Mouse (Mus musculus): ENCODE results near the gene Fmo3. TPM values are rescaled to one million over a fixed set of nuclear protein-coding genes. Genes with fewer than 3 reads are reported as not detected.

The Fmo3 gene
- polyA plus RNA-seq, 1 experiment = not detected

DNA sequence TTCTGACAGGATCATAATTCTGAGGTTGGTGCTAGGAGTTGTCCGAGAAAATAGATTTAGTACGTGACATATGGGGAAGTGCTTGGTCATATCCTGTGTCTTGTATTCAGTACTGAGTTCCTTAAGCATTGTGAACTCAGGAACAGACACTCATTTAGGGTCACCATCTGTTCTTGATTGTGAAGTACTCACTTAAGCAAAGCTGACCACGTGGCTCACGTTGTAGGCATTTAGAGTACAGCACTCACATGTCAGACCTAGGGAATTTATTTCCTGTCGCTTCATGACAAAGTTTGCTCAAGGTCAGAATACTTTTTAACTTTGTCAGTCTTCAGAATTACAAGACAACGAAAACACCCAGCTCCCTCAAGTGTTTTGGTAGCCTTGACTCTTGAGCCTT lies 40.6 kb downstream of the Fmo3 start:
- Histone ChIP-seq H3K79me2 (ENCODE audit: control insufficient read depth, insufficient read depth) (no peaks in the 10 kb centered on the region), H3K4me2 (ENCODE audit: low read depth) (no peak overlapping the region), H3ac (ENCODE audit: control insufficient read depth, insufficient read length) (no peak overlapping the region), H3K27me3 (ENCODE audit: control insufficient read depth, insufficient read depth, insufficient read length) (no peaks in the 10 kb centered on the region), H3K4me3 (no peak overlapping the region), H3K36me3 (ENCODE audit: control insufficient read depth, insufficient read depth) (no peaks in the 10 kb centered on the region)
- TF ChIP-seq MAX (IDR thresholded peaks at IDR 0.05; ENCODE audit: low read depth) (no peak), POLR2A (IDR thresholded peaks at IDR 0.05; ENCODE audit: insufficient read length, low read depth) (no peak), CEBPB (IDR thresholded peaks at IDR 0.05; ENCODE audit: insufficient read depth, poor library complexity, severe bottlenecking) (no peak), POLR2AphosphoS2 (IDR thresholded peaks at IDR 0.05; ENCODE audit: insufficient read length, low read depth) (no peak), MYOD1 (IDR thresholded peaks at IDR 0.05; ENCODE audit: control insufficient read depth in 1 of 3, insufficient read length in 2 of 3, low read depth in 2 of 3) (no peak), USF1 (IDR thresholded peaks at IDR 0.05; ENCODE audit: low read depth) (no peak), E2F4 (IDR thresholded peaks at IDR 0.05; ENCODE audit: insufficient read depth) (no peak), REST (IDR thresholded peaks at IDR 0.05; ENCODE audit: insufficient read depth, insufficient read length) (no peak), TCF3 (IDR thresholded peaks at IDR 0.05; ENCODE audit: insufficient read length, low read depth) (no peak), SRF (IDR thresholded peaks at IDR 0.05; ENCODE audit: control insufficient read depth, insufficient read length, low read depth) (no peak), TCF12 (IDR thresholded peaks at IDR 0.05; ENCODE audit: insufficient read depth, poor library complexity, severe bottlenecking) (no peak), MYOG (IDR thresholded peaks at IDR 0.05; ENCODE audit: control insufficient read depth in 1 of 3, insufficient read depth in 1 of 3, insufficient read length in 2 of 3, low read depth in 2 of 3) (no peak)

DNA sequence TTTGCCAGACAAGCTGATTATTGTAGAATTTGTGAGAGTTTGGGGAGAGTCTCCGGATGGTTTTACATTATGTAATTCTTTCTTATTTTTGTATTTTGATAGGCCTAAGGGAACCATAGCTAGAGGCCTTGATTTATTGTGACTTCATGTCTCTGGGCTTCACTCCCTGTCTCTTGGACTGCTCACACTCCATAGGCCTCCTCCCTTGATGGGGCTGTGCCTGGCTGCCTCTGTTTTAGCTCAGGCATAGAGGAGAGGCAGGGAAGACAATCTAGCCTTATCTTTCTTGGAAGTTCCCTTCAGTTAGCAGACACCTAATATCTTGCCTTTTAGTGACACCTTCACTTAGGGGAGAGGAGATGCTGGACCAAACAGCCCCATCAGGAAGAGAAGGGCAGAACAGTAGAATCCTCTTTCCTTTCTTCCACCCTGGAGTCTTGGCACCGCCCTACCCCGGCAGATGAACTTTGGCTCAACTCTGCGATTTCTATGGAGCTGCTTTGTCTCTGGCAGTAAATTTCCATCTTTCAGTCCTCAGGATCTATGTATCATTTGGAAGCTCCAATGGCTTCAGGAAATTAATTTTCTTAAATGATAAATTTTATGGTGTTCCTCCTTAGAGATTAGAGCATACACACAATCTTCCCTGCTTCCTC lies 45.5 kb downstream of the Fmo3 start:
- Histone ChIP-seq H3K4me2 (ENCODE audit: low read depth) (no peak overlapping the region), H3ac (ENCODE audit: control insufficient read depth, insufficient read length) (no peak overlapping the region), H3K4me3 (no peak overlapping the region), H3K27me3 (ENCODE audit: control insufficient read depth, insufficient read depth, insufficient read length) (no peaks in the 10 kb centered on the region), H3K36me3 (ENCODE audit: control insufficient read depth, insufficient read depth) (no peaks in the 10 kb centered on the region), H3K79me2 (ENCODE audit: control insufficient read depth, insufficient read depth) (no peaks in the 10 kb centered on the region)
- TF ChIP-seq REST (IDR thresholded peaks at IDR 0.05; ENCODE audit: insufficient read depth, insufficient read length) (no peak), POLR2A (IDR thresholded peaks at IDR 0.05; ENCODE audit: insufficient read length, low read depth) (no peak), MYOG (IDR thresholded peaks at IDR 0.05; ENCODE audit: control insufficient read depth in 1 of 3, insufficient read depth in 1 of 3, insufficient read length in 2 of 3, low read depth in 2 of 3) (no peak), USF1 (IDR thresholded peaks at IDR 0.05; ENCODE audit: low read depth) (no peak), CEBPB (IDR thresholded peaks at IDR 0.05; ENCODE audit: insufficient read depth, poor library complexity, severe bottlenecking) (no peak)

DNA sequence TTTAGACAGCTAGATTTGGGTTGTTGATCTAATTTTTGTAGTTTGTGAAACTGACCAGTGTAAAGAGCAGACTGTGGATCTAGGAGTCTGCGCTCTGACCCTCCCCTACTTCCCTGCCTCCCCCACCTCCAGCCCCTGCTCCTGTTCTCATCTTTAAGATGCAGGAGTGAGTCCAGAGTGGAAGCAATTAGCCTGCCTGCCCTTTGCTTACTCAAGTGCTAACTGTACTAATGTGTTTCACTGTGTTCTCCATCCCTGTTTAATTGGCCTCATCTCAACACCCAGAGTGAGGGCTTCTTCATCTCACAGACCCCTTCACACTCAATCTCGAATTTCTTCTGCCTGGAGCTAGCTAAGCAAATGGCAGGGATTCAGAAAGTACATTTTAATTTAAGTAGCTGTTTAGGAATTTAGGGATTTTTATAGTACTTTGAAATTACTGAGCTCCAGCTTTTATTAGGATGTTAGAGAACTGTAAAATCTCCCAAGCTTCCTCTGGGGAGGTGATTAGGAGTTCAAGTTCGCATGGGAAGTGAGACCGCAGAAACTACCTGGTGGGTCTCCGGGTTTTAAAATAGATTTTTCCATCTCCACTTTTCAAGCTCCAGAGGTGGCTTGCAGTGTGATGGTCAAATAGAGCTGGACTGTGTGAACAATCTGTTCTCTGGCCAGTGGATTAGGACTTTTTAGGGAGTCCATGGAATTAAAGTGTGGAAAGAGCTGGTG lies 46.2 kb downstream of the Fmo3 start:
- Histone ChIP-seq H3K36me3 (ENCODE audit: control insufficient read depth, insufficient read depth) (no peaks in the 10 kb centered on the region), H3K4me2 (ENCODE audit: low read depth) (no peak overlapping the region), H3K79me2 (ENCODE audit: control insufficient read depth, insufficient read depth) (no peaks in the 10 kb centered on the region), H3K4me3 (no peak overlapping the region), H3ac (ENCODE audit: control insufficient read depth, insufficient read length) (no peak overlapping the region), H3K27me3 (ENCODE audit: control insufficient read depth, insufficient read depth, insufficient read length) (no peaks in the 10 kb centered on the region)
- TF ChIP-seq TCF3 (IDR thresholded peaks at IDR 0.05; ENCODE audit: insufficient read length, low read depth) = no peak
- no peak for TF ChIP-seq SRF (IDR thresholded peaks at IDR 0.05; ENCODE audit: control insufficient read depth, insufficient read length, low read depth)
- TF ChIP-seq REST (IDR thresholded peaks at IDR 0.05; ENCODE audit: insufficient read depth, insufficient read length) = no peak
- no peak for TF ChIP-seq CEBPB (IDR thresholded peaks at IDR 0.05; ENCODE audit: insufficient read depth, poor library complexity, severe bottlenecking)
- no peak for TF ChIP-seq POLR2AphosphoS2 (IDR thresholded peaks at IDR 0.05; ENCODE audit: insufficient read length, low read depth)
- TF ChIP-seq POLR2A (IDR thresholded peaks at IDR 0.05; ENCODE audit: insufficient read length, low read depth) = no peak
- TF ChIP-seq TCF12 (IDR thresholded peaks at IDR 0.05; ENCODE audit: insufficient read depth, poor library complexity, severe bottlenecking) = no peak
- no peak for TF ChIP-seq MYOG (IDR thresholded peaks at IDR 0.05; ENCODE audit: control insufficient read depth in 1 of 3, insufficient read depth in 1 of 3, insufficient read length in 2 of 3, low read depth in 2 of 3)
- TF ChIP-seq USF1 (IDR thresholded peaks at IDR 0.05; ENCODE audit: low read depth) = no peak
- TF ChIP-seq MAX (IDR thresholded peaks at IDR 0.05; ENCODE audit: low read depth) = no peak
- TF ChIP-seq E2F4 (IDR thresholded peaks at IDR 0.05; ENCODE audit: insufficient read depth) = no peak
- no peak for TF ChIP-seq MYOD1 (IDR thresholded peaks at IDR 0.05; ENCODE audit: control insufficient read depth in 1 of 3, insufficient read length in 2 of 3, low read depth in 2 of 3)

DNA sequence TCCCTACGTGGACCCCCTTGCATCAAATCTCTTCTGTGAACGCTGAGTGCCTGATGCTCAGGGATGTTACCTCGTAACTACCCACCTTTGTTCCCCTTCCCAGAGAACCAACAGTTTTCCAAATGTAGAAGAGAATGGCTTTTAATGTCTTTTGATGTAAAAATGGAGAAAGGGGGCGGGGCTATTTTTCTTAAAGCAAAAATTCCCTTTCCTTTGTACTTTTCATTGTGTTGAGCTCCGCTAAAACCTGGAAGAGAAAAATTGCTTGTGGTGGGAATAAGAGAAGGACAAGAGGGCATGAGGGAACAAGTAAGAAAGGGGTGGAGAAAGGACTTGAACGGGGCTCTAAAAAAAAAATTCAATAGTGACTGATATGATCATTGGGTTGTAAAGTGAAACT lies 46.9 kb downstream of the Fmo3 start, which contains the start of gene Fmo6:
Fmo6 (minus strand) TSS at position 101 of the 400 bp plus-strand sequence.
- no peak within 1 kb of the TSS for H3K4me3 ChIP-seq
- H3K4me2 ChIP-seq (ENCODE audit: low read depth) = no peak within 1 kb of the TSS
- no peaks in the 10 kb centered on the region for H3K27me3 ChIP-seq (ENCODE audit: control insufficient read depth, insufficient read depth, insufficient read length)
- no peak within 1 kb of the TSS for H3ac ChIP-seq (ENCODE audit: control insufficient read depth, insufficient read length)
- H3K36me3 ChIP-seq (ENCODE audit: control insufficient read depth, insufficient read depth) = no peaks in the 10 kb centered on the region
- no peaks in the 10 kb centered on the region for H3K79me2 ChIP-seq (ENCODE audit: control insufficient read depth, insufficient read depth)
- TF ChIP-seq TCF3 (IDR thresholded peaks at IDR 0.05; ENCODE audit: insufficient read length, low read depth) = no peak
- TF ChIP-seq POLR2A (IDR thresholded peaks at IDR 0.05; ENCODE audit: insufficient read length, low read depth) = no peak
- TF ChIP-seq MYOG (IDR thresholded peaks at IDR 0.05; ENCODE audit: control insufficient read depth in 1 of 3, insufficient read depth in 1 of 3, insufficient read length in 2 of 3, low read depth in 2 of 3) = no peak
- TF ChIP-seq TCF12 (IDR thresholded peaks at IDR 0.05; ENCODE audit: insufficient read depth, poor library complexity, severe bottlenecking) = no peak
- TF ChIP-seq REST (IDR thresholded peaks at IDR 0.05; ENCODE audit: insufficient read depth, insufficient read length) = no peak
- no peak for TF ChIP-seq MAX (IDR thresholded peaks at IDR 0.05; ENCODE audit: low read depth)
- no peak for TF ChIP-seq USF1 (IDR thresholded peaks at IDR 0.05; ENCODE audit: low read depth)
- no peak for TF ChIP-seq SRF (IDR thresholded peaks at IDR 0.05; ENCODE audit: control insufficient read depth, insufficient read length, low read depth)
- no peak for TF ChIP-seq POLR2AphosphoS2 (IDR thresholded peaks at IDR 0.05; ENCODE audit: insufficient read length, low read depth)
- TF ChIP-seq E2F4 (IDR thresholded peaks at IDR 0.05; ENCODE audit: insufficient read depth) = no peak
- TF ChIP-seq MYOD1 (IDR thresholded peaks at IDR 0.05; ENCODE audit: control insufficient read depth in 1 of 3, insufficient read length in 2 of 3, low read depth in 2 of 3) = no peak
- no peak for TF ChIP-seq CEBPB (IDR thresholded peaks at IDR 0.05; ENCODE audit: insufficient read depth, poor library complexity, severe bottlenecking)

Measured in myocyte (in vitro differentiated cells).